Mouse (Mus musculus) ES-E14 (cell line): ENCODE measurements around the gene Smim24. TPM values are rescaled to one million over a fixed set of nuclear protein-coding genes. Genes with fewer than 3 reads are reported as not detected.

Source experiments
- DNase-seq: peaks from one replicate; pipeline ENCODE4 v3.0.0-alpha.2; 2013; ENCODE audit warnings: low read depth, low spot score
- H3K27ac ChIP-seq: 2 replicates; pipeline ENCODE4 v1.5.1; 2012; ENCODE audit warnings: low read depth, mild to moderate bottlenecking, low read length, moderate library complexity, mixed read lengths; ENCODE audit not compliant: poor library complexity, insufficient read depth, severe bottlenecking
- H3K36me3 ChIP-seq: 2 replicates; pipeline ENCODE4 v1.6.1; 2012; ENCODE audit warnings: mild to moderate bottlenecking, low read length, moderate library complexity, mixed read lengths; ENCODE audit not compliant: control insufficient read depth, poor library complexity, insufficient read depth, severe bottlenecking
- H3K4me1 ChIP-seq, 2 experiments: fragments of 150-350 bp in 1 of 2; sonication (generic) in 1 of 2; 2 replicates each; pipeline ENCODE4 v1.6.1; 2012; ENCODE audit warnings: low read length in 2 of 2, mild to moderate bottlenecking in 1 of 2, mixed read lengths in 1 of 2; ENCODE audit not compliant: control insufficient read depth in 2 of 2, insufficient read depth in 2 of 2, poor library complexity in 1 of 2
- H3K4me3 ChIP-seq, 2 experiments: fragments of 150-350 bp in 1 of 2; sonication (generic) in 1 of 2; 2 replicates each; pipeline ENCODE4 v1.5.1; 2012; ENCODE audit warnings: low read length in 2 of 2, low read depth in 1 of 2, mild to moderate bottlenecking in 1 of 2, mixed read lengths in 1 of 2; ENCODE audit not compliant: insufficient read depth in 1 of 2, poor library complexity in 1 of 2, severe bottlenecking in 1 of 2
- H3K9ac ChIP-seq: 2 replicates; pipeline ENCODE4 v1.6.1; 2012; ENCODE audit warnings: low read depth, mild to moderate bottlenecking, low read length, mixed read lengths; ENCODE audit not compliant: poor library complexity, insufficient read depth, severe bottlenecking
- H3K9me3 ChIP-seq: fragments of 150-350 bp; sonication (generic); 2 replicates; pipeline ENCODE4 v1.6.1; 2012; ENCODE audit warnings: low read depth, mild to moderate bottlenecking, low read length; ENCODE audit not compliant: control insufficient read depth, insufficient read depth
- CHD2 ChIP-seq: IDR thresholded peaks from 2 replicates; pipeline ENCODE4 v1.6.1; 2014; ENCODE audit warnings: mild to moderate bottlenecking, low read depth, low read length, inconsistent platforms
- HCFC1 ChIP-seq: IDR thresholded peaks from 2 replicates; pipeline ENCODE4 v1.6.1; 2012; ENCODE audit warnings: low read length, inconsistent platforms, borderline replicate concordance; ENCODE audit not compliant: insufficient read depth
- MAFK ChIP-seq: IDR thresholded peaks from 2 replicates; pipeline ENCODE4 v1.6.1; 2014; ENCODE audit warnings: mild to moderate bottlenecking, low read depth, low read length, inconsistent platforms; ENCODE audit not compliant: insufficient read depth
- ZC3H11A ChIP-seq: IDR thresholded peaks from 2 replicates; pipeline ENCODE4 v1.6.1; 2012; ENCODE audit warnings: low read depth, mild to moderate bottlenecking, inconsistent platforms, low read length, borderline replicate concordance
- ZNF384 ChIP-seq: IDR thresholded peaks from 2 replicates; pipeline ENCODE4 v1.6.1; 2012; ENCODE audit warnings: low read depth, low read length, inconsistent platforms
- in situ Hi-C, 2 experiments: fragments of 600-800 bp; cut with MboI; formaldehyde crosslinking; loops; one replicate each; pipeline ENCODE4 v1.15.1; 2025; ENCODE audit warnings: low sequenced_read_pairs in 2 of 2, inconsistent platforms in 1 of 2; ENCODE audit not compliant: unreplicated experiment in 2 of 2
- total RNA-seq: library from RNA; depleted of rRNA; stranded (reverse); fragments of 300-350 nt; gene quantifications from 2 replicates; pipeline ENCODE4 v1.2.3, GENCODE M21; 2012

The Smim24 gene
- total RNA-seq, 1 experiment = 1.7 TPM

GRCm38 (mm10) chr10:81377362-81377664 is 15.5 kb upstream of the Smim24 start:
- no peak overlapping the region; the same call in 1 of the 2 replicates for H3K27ac ChIP-seq

DNA sequence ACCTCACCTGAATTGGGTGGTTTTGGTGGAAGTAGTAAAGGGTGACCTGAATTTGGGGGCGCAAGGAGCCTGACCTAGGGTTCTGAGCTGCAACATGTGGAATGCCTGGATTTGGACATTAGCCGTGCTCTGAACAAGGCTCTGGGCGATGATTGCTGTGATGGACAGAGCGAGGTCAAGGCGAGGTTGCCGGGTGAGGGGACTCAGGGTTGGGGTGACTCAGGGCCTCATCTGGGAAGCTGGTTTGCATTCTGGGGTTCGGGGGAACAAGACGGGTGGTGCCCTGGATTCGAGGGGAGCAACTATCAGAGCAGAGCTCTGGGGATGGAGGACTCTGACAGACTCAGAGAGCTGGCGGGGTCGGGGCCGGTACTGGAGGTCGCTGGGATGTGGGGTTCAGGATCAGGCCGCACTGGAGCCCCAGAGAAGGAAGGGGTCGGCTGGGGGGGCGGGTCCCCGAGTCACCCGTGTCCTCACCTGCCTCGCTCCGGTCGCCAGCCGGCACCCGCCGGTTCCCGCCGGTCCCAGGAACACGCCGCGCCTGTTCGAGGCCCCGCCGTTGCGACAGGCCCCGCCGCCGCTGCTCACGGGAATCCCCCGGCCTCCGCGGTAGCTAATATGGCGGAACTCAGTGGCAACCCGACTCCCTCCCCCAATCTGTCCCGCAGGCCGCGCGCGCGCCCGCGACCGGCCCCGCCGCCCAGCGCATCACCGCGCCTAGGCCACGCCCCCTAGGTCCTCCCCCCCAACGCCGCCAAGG is 14.9 kb upstream of the Smim24 start, which contains the start of gene Fzr1:
Gene Fzr1, minus strand, starts transcription at position 724 of the 760 bp plus-strand sequence.
- H3K9ac ChIP-seq = peak within 1 kb of the TSS; percentile 91
- peak within 1 kb of the TSS; percentile 78 to 87 for H3K4me3 ChIP-seq
- DNase-seq = no peak
- peaks cover 19% of the 10 kb centered on the region; the same call in 1 of the 2 replicates for H3K36me3 ChIP-seq
- in situ Hi-C loops = no loop called here
- peaks cover 6% of the 10 kb centered on the region in 2 experiments; a peak in 2 of 4 replicates for H3K4me1 ChIP-seq
- H3K27ac ChIP-seq = peak within 1 kb of the TSS; percentile 61
- no peaks in the 10 kb centered on the region for H3K9me3 ChIP-seq
- no peak for TF ChIP-seq ZNF384
- no peak for TF ChIP-seq MAFK
- no peak for TF ChIP-seq ZC3H11A
- no peak for TF ChIP-seq HCFC1
- TF ChIP-seq CHD2 = no peak

More at GRCm38 (mm10) chr10:81377362-81377664, 15.5 kb upstream of the Smim24 start:
- in situ Hi-C loops = no loop called here
- peaks cover 6 to 9% of the 10 kb centered on the region in 2 experiments; a peak in 2 of 4 replicates for H3K4me1 ChIP-seq
- peak overlapping the region; percentile 91 for H3K9ac ChIP-seq
- peak overlapping the region; percentile 78 to 87 for H3K4me3 ChIP-seq
- H3K36me3 ChIP-seq = peaks cover 24% of the 10 kb centered on the region; the same call in 1 of the 2 replicates
- DNase-seq = no peak
- no peaks in the 10 kb centered on the region for H3K9me3 ChIP-seq
- TF ChIP-seq ZC3H11A (no peak), ZNF384 (no peak), CHD2 (no peak), MAFK (no peak)

GRCm38 (mm10) chr10:81378553-81379182 is 14.2 kb upstream of the Smim24 start:
- in situ Hi-C loops = no loop called here
- Histone ChIP-seq H3K9ac (peak overlapping the region; percentile 70), H3K4me1 (peaks cover 6% of the 10 kb centered on the region in 2 experiments; a peak in 2 of 4 replicates), H3K9me3 (no peaks in the 10 kb centered on the region), H3K27ac (peak overlapping the region; percentile 33), H3K36me3 (peaks cover 16% of the 10 kb centered on the region; the same call in 1 of the 2 replicates), H3K4me3 (peak overlapping the region; percentile 78 to 87)
- peak; percentile 100 for DNase-seq
- TF ChIP-seq ZC3H11A = no peak
- TF ChIP-seq HCFC1 = no peak
- no peak for TF ChIP-seq ZNF384
- TF ChIP-seq MAFK = no peak
- no peak for TF ChIP-seq CHD2

DNA sequence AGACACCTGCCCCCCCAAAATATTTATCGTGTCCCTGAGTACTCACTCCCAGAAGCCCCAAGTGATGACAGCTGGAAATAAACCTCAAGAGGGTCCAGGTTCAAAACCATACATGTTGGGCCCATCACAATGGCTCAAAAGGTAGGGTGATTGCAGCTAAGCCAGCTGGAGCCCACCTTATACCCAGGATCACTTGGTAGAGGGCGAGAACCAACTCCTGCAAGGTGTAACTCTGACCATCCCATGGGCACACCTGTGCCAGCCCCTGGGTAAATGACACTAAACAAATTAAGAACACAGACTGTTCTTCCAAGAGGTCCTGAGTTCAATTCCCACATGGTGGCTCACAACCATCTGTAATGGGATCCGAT is 13.7 kb upstream of the Smim24 start:
- Histone ChIP-seq H3K4me3 (peak overlapping the region; percentile 57 to 68), H3K9me3 (no peaks in the 10 kb centered on the region), H3K36me3 (peaks cover 11% of the 10 kb centered on the region; the same call in 1 of the 2 replicates), H3K27ac (peak overlapping the region; percentile 33), H3K9ac (peak overlapping the region; percentile 70), H3K4me1 (peaks cover 6% of the 10 kb centered on the region in 2 experiments; a peak in 2 of 4 replicates)
- in situ Hi-C loops = no loop called here
- TF ChIP-seq MAFK = no peak
- TF ChIP-seq HCFC1 = no peak
- no peak for TF ChIP-seq ZC3H11A
- no peak for TF ChIP-seq ZNF384
- no peak for TF ChIP-seq CHD2
- no peak for DNase-seq
